Mouse (Mus musculus): ENCODE measurements around the gene Rbl2.
A peak's percentile ranks its signal among the peaks of the same experiment; 100 is the strongest.

The Rbl2 gene

GRCm38 (mm10) chr8:91111868-91112477 lies 42.1 kb downstream of the Rbl2 start:
- DNase-seq = no peak

- DNase-seq = no peak
Observed at GRCm38 (mm10) chr8:91114428-91114827, 44.6 kb downstream of the Rbl2 start.

DNA sequence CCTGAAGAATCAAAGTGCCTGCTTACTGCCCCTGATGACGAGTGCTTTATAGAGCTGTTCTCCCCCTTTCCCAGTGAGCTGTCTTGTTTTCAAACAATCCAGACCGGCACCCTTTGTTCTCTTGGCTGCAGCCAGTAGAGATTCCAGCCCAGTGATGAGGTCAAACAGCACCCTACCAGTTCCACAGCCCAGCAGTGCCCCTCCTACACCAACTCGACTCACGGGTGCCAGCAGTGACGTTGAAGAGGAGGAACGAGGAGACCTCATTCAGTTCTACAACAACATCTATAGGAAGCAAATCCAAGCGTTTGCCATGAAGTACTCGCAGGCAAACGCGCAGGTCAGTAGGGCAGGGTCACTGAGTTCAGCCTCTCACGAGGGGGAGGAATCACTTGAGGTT lies 45.1 kb downstream of the Rbl2 start:
- no peak for DNase-seq

DNA sequence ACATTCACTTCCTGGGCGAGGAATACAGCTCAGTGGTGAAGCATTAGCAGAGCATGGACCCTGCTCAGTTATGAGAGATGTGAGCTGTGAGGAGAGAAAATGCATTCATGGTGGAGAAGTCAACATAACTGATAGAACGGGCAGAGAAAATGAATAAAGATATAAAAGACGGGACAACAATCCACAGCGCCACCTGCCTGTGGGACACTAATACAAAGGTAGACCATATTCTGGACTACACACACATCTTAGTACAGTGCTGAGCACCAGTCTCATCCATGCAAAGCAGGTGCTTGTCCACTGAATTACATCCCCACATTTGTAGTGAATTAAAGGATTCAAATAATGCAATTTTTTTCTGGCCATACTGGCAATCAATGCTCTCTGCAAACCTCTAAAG lies 47.7 kb downstream of the Rbl2 start:
- DNase-seq = peak; percentile 32

GRCm38 (mm10) chr8:91118131-91118530 lies 48.3 kb downstream of the Rbl2 start:
- DNase-seq = peak; percentile 34

DNA sequence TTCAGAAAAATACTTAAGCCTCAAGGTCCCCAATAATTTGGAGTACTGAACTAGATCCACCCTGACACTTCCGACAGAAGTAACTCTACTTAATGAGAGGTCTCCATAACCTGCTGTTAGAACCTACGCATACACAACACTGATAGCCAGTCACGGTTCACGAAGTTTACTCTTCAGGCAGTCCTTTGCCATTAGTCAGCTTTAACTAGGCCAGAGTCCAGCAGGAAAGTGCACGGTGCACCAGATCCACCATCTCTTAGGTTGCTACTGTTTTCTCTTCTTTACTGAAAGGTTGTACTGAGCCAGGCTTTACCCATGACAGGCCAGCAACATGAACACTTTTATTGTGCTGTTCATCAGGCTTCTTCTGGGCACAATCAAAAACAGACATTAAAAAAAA lies 54.5 kb downstream of the Rbl2 start:
- DNase-seq = no peak

DNA sequence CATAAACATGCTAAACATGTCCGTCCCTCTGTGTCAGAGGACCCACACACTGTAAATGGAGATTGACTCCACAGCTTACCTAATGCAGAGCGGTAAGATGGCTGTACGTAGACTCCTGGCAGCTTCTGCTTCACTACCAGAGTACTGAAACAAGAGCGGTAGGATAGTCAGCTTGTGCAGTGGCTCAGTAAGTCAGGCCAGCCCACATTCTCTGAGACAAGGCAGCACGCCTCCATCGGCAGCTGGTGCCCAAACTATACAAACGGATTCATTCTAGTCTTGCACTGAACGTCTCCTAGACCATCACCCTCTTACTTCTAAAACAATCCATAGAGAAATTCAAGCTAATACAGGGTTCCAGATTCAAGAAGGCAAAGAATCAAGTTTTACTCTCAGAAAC lies 56.9 kb downstream of the Rbl2 start:
- no peak for DNase-seq

DNA sequence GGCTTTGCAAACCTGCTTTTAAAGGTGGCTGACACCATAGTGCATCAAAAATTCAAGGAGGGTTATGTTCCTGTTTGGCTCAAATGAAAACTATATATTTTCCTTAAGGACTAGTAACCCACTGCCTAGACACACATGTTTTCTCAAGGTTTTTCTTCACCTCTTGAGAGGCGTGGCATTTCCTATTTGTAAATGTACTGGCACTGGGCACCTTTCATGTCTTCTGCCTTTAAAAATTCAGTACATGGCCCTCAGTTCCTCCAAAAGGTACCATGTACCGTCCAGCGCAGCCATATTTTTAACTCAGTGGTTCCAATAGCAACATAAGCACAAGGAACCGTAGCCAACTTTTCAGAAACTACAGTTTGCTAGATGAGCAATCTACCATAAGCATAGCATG lies 62.9 kb downstream of the Rbl2 start:
- DNase-seq = no peak

DNA sequence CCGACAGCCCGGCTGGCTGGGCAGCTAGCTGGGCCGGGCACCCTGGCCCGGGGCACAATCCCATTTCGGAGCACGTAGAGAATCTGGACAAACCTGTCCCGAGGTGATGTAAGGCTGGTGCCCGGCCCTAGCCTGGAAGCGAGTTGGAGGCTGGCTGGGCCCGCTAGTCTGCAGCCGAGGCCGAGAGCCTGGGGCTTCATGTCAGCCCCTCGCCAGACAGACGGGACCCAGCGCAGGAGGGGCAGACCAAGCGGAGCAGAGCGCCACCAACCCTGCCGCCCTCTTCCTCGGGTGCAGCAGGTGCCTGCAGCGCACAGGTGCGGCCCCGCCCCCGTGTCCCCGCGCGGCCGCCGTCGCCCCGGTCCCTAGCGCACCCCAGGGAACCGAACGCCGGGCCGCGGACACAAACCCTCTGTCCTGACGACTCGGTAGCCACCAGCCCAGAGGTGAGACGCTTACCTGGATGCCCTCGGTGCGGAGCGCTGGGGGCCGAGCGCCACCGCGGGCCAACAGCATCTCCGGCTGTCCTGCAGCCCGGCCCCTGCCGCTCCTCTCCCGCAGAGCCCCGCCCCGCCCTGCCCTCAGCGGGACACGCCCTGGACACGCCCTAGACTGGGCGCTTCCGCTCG lies 63.7 kb downstream of the Rbl2 start:
- DNase-seq = peak; percentile 87

GRCm38 (mm10) chr8:91134070-91134475 lies 64.2 kb downstream of the Rbl2 start:
- DNase-seq = peak; percentile 97

DNA sequence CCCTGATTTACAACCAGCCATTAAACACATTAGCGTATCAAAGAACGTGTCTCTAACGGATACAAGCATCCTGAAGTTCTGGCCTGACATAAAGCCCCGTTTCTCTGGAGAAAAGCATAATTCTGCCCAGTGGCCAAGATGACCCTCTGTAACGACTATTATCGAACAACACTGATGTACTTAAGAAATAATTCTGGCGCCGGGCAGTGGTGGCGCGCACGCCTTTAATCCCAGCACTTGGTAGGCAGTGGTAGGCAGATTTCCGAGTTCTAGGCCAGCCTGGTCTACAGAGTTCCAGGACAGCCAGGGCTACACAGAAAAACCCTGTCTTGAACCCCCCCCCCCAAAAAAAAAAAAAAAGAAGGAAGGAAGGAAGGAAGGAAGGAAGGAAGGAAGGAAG lies 64.8 kb downstream of the Rbl2 start:
- no peak for DNase-seq

- DNase-seq = no peak
Observed at GRCm38 (mm10) chr8:91135308-91136181, 65.7 kb downstream of the Rbl2 start.

GRCm38 (mm10) chr8:91140828-91141227 lies 71.0 kb downstream of the Rbl2 start:
- DNase-seq = no peak

DNA sequence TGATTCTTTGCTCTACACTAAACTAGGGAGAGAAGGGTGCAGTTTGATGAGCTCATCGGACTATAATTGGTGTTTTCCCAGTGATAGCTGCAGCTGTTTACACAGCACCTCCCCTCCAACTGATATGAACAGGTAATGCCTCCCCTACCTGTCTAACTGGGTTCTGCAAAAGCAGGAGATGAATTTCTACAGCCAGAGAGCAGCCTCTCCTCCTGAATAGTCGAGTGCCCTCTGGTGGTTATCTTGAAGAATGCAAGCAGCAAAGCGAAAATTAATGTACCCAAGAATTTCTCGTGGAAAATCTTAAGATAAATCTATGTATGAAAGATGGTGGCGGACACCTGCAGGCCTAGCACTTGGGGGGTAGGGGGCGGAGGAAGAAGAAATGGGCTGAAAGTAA lies 77.9 kb downstream of the Rbl2 start:
- peak; percentile 59 for DNase-seq

DNA sequence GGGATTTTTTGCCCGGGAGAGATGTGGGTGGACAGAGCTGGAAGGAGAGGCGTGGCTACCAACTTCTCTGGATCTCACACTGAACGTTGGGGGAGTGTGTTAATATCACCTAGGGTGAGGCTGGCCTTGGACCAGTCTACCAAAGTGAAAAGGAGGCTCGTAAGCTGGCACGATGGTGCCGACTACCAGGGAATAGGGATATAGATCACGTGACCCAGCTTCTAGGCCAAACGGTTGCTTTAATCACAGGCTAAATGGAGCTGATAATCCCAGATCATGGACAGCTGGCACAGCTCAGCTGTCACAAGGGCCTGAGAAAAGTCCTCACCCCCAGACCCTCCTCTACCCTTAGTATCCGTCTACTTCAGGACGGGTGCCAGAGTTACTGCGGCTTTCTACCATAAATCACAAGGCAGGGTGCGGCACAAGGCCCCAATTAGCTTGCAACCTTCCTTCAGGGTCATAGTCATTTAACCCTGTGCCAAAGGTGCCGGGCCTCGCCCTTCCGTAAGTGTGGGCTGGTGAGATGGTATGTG lies 78.9 kb downstream of the Rbl2 start:
- no peak for DNase-seq

DNA sequence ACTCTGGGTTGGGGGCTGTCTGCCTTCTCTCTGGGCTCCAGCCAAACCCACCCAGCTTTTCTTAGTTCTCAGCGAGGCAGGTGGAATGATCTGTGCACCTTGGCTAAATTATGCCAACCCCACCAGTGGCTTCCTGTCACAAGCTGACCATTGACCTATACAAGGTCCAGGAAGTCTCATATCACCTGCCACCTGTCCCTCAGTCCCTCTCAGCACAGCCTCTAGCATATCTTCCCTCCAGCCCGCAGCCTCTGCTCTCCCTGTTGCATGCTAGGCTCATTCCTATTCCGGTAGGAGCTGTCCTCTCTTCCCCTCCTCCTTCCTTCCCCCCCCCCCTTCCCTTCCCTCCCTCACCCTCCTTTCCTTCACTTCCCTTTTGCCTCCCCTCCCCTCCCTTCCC lies 79.4 kb downstream of the Rbl2 start:
- no peak for DNase-seq

GRCm38 (mm10) chr8:91151531-91151930 lies 81.7 kb downstream of the Rbl2 start:
- no peak for DNase-seq

DNA sequence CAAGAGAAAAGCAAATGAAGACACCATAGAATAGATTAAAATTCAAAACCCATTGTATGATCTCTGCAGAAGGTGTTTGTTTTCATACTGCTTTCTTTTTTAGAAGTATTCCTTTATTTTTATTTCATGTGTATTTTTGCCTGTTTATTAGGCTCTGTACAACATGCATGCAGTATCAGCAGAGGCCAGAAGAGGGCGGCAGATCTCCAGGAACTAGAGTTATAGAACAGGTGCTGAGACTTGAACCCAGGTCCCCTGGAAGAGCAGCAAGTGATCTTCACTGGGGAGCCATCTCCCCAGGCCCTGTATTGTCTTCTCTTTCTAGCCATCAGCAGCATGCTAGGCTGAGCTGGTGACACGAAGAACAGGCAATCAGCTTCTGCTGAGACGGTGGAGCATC lies 84.0 kb downstream of the Rbl2 start:
- DNase-seq = no peak

GRCm38 (mm10) chr8:91154564-91154963 lies 84.7 kb downstream of the Rbl2 start:
- DNase-seq = peak; percentile 35

DNA sequence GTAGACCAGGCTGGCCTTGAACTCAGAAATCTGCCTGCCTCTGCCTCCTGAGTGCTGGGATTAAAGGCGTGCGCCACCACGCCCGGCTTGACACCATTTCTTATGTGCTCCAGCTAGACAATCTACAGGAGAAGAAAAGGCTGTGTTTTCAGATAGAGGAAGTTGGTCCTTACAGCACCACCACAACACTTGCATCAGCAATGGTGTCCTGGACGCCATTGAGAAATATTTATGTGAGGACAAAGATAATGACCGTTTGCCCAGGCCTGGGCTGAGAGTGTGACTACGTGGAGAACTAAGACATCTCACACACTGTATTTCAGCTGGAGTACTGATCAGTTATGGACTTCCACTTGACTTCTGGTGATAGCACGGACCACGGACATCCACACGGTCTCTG lies 88.8 kb downstream of the Rbl2 start:
- DNase-seq = no peak

- DNase-seq = peak; percentile 64
Observed at GRCm38 (mm10) chr8:91159959-91160800, 90.3 kb downstream of the Rbl2 start.

- no peak for DNase-seq
Observed at GRCm38 (mm10) chr8:91170152-91170551, 100.3 kb downstream of the Rbl2 start.

DNA sequence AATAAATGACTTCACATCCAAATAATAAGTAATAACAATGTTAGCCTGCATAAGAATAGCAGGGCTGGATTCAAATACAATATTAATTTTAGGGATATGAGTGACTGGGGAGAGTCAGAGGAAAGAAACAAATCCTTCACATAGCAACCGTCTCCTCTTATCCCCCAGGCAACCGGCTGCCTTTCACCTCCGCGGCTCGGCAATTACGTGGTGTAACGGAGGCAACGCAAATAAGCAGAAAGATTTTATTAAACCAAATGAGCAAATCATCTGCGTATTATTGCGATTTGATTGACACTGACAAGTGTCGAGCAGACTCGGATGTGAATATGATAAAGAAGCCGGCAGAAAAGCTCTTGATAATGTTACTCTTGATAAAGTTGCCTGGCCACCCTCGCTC lies 101.1 kb downstream of the Rbl2 start:
- DNase-seq = no peak
